Mouse (Mus musculus) kidney, adult 9 months (tissue): Measurements from ENCODE around the gene Dnase2a.
A peak's percentile ranks its signal among the peaks of the same experiment; 100 is the strongest.

Source experiments
- DNase-seq: peaks from one replicate; pipeline ENCODE4 v3.0.0; 2022

Dnase2a gene

DNA sequence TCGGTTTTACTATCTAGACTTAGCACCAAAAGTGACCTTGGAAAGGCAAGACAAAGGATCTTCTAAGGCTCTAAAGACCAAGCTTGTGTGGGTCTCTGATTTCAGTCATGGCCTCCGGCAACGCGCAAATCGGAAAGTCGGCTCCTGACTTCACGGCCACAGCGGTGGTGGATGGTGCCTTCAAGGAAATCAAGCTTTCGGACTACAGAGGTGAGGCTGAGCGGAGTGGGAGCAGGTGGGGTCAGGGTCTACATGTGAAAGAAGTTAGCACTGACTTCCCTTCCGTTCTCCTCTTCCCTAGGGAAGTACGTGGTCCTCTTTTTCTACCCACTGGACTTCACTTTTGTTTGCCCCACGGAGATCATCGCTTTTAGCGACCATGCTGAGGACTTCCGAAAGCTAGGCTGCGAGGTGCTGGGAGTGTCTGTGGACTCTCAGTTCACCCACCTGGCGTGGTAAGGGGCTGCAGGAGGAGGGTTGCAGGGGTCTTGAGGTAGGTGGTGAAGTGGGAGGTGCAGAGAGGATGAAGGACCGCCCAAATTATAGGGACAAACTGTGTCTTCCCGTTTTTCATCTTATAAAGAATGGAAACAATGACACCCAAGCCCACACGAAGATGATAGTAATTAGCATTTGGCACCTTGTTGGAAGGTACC lies 61.9 kb downstream of the Dnase2a start:
- DNase-seq, result peak; percentile 49

DNA sequence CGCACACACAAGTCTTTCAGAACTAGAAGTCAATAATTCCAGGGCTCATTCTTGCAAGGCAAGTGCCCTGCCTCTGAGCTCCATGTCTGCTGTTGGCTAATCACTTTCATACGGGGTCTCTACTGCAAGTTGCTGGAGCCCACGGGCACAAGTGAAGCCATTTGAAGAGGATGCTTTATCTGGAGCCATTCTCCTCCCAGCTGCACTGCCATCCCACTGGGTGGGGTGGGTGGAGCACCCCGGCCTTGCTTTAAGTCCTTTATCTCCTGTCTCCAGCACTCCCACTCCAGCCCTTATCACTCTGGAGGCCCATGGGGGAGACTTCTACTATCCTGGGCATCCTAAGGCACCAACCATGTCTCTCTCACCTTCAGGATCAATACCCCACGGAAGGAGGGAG lies 62.6 kb downstream of the Dnase2a start:
- peak; percentile 8 for DNase-seq
